Mouse (Mus musculus) embryonic facial prominence, embryonic 14.5 days (tissue): ENCODE results near the gene Iqgap2. TPM values are rescaled to one million over a fixed set of nuclear protein-coding genes. Genes with fewer than 3 reads are reported as not detected.

Source experiments
- ATAC-seq: fragments of 200-750 bp; cut with Nextera tagmentation; 2 replicates; pipeline ENCODE4 v1.8.0; 2017; ENCODE audit warnings: low read depth, moderate number of reproducible peaks, moderate TSS enrichment
- DNase-seq: peaks from one replicate; pipeline ENCODE4 v3.0.0-alpha.2; 2015; ENCODE audit warnings: low spot score
- H3K27ac ChIP-seq: fragments of 300-500 bp; sonication (generic); replicated peaks from 2 replicates; pipeline ENCODE4 v1.5.1; 2014; ENCODE audit warnings: low read depth, mild to moderate bottlenecking, low read length, moderate library complexity
- H3K27me3 ChIP-seq: fragments of 300-500 bp; sonication (generic); replicated peaks from 2 replicates; pipeline ENCODE4 v1.6.1; 2014; ENCODE audit warnings: low read length; ENCODE audit not compliant: control insufficient read depth, insufficient read depth
- H3K36me3 ChIP-seq: fragments of 300-500 bp; sonication (generic); 2 replicates; pipeline ENCODE4 v1.6.1; 2014; ENCODE audit warnings: low read length, mixed read lengths; ENCODE audit not compliant: control insufficient read depth, insufficient read depth
- H3K4me1 ChIP-seq: fragments of 300-500 bp; sonication (generic); 2 replicates; pipeline ENCODE4 v1.6.1; 2014; ENCODE audit warnings: antibody characterized with exemption, low read length; ENCODE audit not compliant: control insufficient read depth, insufficient read depth
- H3K4me2 ChIP-seq: fragments of 300-500 bp; sonication (generic); 2 replicates; pipeline ENCODE4 v1.6.1; 2014; ENCODE audit warnings: low read depth, mild to moderate bottlenecking, low read length, moderate library complexity, mixed read lengths
- H3K4me3 ChIP-seq: fragments of 300-500 bp; sonication (generic); 2 replicates; pipeline ENCODE4 v1.5.1; 2014; ENCODE audit warnings: low read depth, mild to moderate bottlenecking, low read length
- H3K9ac ChIP-seq: fragments of 300-500 bp; sonication (generic); 2 replicates; pipeline ENCODE4 v1.6.1; 2014; ENCODE audit warnings: low read depth, mild to moderate bottlenecking, low read length, moderate library complexity, mixed read lengths
- H3K9me3 ChIP-seq: fragments of 300-500 bp; sonication (generic); 2 replicates; pipeline ENCODE4 v1.6.1; 2016; ENCODE audit warnings: low read length; ENCODE audit not compliant: control insufficient read depth
- WGBS: fragments of 180-500 bp; shearing (Covaris S2); extraction: QIAGEN DNeasy Blood & Tissue Kit; methylation state at CpG from one replicate; pipeline ENCODE4 v1.1.7; 2014; 5-methylcytosine and 5-hydroxymethylcytosine counted together
- polyA plus RNA-seq: library from polyadenylated mRNA; unstranded; fragments of >200 nt; fragmentation: Nextera tagmentation; extraction: Ambion mirVana; gene quantifications from 2 replicates; pipeline ENCODE4 v1.2.1, GENCODE M21; 2014

Gene Iqgap2
- polyA plus RNA-seq, 1 experiment from 2014 or later: 13.7 TPM

GRCm38 (mm10) chr13:95696120-95696653, 195.5 kb downstream of the Iqgap2 start:
- no peaks in the 10 kb centered on the region for H3K4me1 ChIP-seq
- no peaks in the 10 kb centered on the region for H3K36me3 ChIP-seq

DNA sequence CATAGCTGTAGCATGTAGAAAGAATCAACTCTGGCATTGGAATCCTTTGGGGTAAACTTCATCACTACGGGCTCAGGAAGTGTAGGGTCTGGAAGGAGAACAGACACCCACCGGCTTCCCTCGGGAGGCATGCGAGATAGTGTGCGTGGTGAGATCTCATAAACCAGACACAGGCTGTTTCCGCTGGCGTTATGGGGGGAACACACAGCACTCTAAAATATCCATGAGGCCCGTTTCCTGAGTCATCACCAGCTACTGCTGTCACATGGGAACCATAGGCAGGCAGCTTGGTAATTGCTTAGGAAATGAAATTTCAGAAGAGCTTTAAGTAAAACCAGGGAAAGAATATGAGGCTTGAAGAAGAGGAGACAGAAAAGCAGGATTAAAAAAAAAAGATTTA, 199.5 kb downstream of the Iqgap2 start:
- no peaks in the 10 kb centered on the region for H3K36me3 ChIP-seq
- H3K27me3 ChIP-seq: no peaks in the 10 kb centered on the region
- H3K9ac ChIP-seq: no peak overlapping the region
- no peaks in the 10 kb centered on the region for H3K9me3 ChIP-seq
- H3K27ac ChIP-seq: no peak overlapping the region
- WGBS: 75% methylated on average over 8 of the region's 8 CpGs
- H3K4me3 ChIP-seq: no peak overlapping the region
- ATAC-seq: no peak
- DNase-seq: no peak
- no peak overlapping the region for H3K4me2 ChIP-seq
- H3K4me1 ChIP-seq: no peaks in the 10 kb centered on the region

More at GRCm38 (mm10) chr13:95696120-95696653, 195.5 kb downstream of the Iqgap2 start:
- ATAC-seq (no peak), DNase-seq (no peak)
- Histone ChIP-seq H3K4me3 (no peak overlapping the region), H3K9me3 (no peaks in the 10 kb centered on the region), H3K27ac (no peak overlapping the region), H3K27me3 (no peaks in the 10 kb centered on the region), H3K4me2 (no peak overlapping the region), H3K9ac (no peak overlapping the region)
- WGBS: 93% methylated on average over 9 of the region's 9 CpGs

GRCm38 (mm10) chr13:95688576-95688975, 203.1 kb downstream of the Iqgap2 start:
- no peaks in the 10 kb centered on the region for H3K4me1 ChIP-seq
- no peaks in the 10 kb centered on the region for H3K9me3 ChIP-seq
- no peaks in the 10 kb centered on the region for H3K27me3 ChIP-seq
- 0 out of 2 replicates have a peak, but pooled peaks cover 5% of the 10 kb centered on the region for H3K36me3 ChIP-seq
- ATAC-seq (no peak), DNase-seq (no peak)
- no peak overlapping the region for H3K9ac ChIP-seq
- H3K4me3 ChIP-seq: no peak overlapping the region
- no peak overlapping the region for H3K27ac ChIP-seq
- WGBS: 93% methylated on average over 1 of the region's 1 CpGs
- H3K4me2 ChIP-seq: no peak overlapping the region

GRCm38 (mm10) chr13:95685736-95686135, 206.0 kb downstream of the Iqgap2 start:
- no peaks in the 10 kb centered on the region for H3K4me1 ChIP-seq
- H3K9ac ChIP-seq: no peak overlapping the region
- WGBS: 59% methylated on average over 5 of the region's 5 CpGs

GRCm38 (mm10) chr13:95684656-95685244, 207.0 kb downstream of the Iqgap2 start:
- H3K36me3 ChIP-seq: peaks cover 9% of the 10 kb centered on the region; the same call in 1 of the 2 replicates
- DNase-seq: no peak
- H3K9ac ChIP-seq: no peak overlapping the region
- no peak overlapping the region for H3K27ac ChIP-seq
- H3K27me3 ChIP-seq: no peaks in the 10 kb centered on the region
- H3K4me3 ChIP-seq: no peak overlapping the region
- H3K9me3 ChIP-seq: no peaks in the 10 kb centered on the region
- no peak for ATAC-seq
- H3K4me1 ChIP-seq: no peaks in the 10 kb centered on the region
- WGBS: 86% methylated on average over 9 of the region's 9 CpGs
- H3K4me2 ChIP-seq: no peak overlapping the region

More at GRCm38 (mm10) chr13:95685736-95686135, 206.0 kb downstream of the Iqgap2 start:
- Histone ChIP-seq H3K27me3 (no peaks in the 10 kb centered on the region), H3K4me2 (no peak overlapping the region), H3K36me3 (peaks cover 9% of the 10 kb centered on the region; the same call in 1 of the 2 replicates), H3K27ac (no peak overlapping the region), H3K9me3 (no peaks in the 10 kb centered on the region), H3K4me3 (no peak overlapping the region)
- no peak for DNase-seq
- no peak for ATAC-seq

GRCm38 (mm10) chr13:95679491-95679941, 212.2 kb downstream of the Iqgap2 start:
- Histone ChIP-seq H3K9me3 (no peaks in the 10 kb centered on the region), H3K4me2 (no peak overlapping the region), H3K36me3 (peaks cover 9% of the 10 kb centered on the region; the same call in 1 of the 2 replicates), H3K9ac (no peak overlapping the region), H3K27ac (no peak overlapping the region), H3K4me1 (no peaks in the 10 kb centered on the region), H3K27me3 (no peaks in the 10 kb centered on the region), H3K4me3 (no peak overlapping the region)
- DNase-seq: no peak
- 80% methylated on average over 4 of the region's 4 CpGs for WGBS
- ATAC-seq: no peak

DNA sequence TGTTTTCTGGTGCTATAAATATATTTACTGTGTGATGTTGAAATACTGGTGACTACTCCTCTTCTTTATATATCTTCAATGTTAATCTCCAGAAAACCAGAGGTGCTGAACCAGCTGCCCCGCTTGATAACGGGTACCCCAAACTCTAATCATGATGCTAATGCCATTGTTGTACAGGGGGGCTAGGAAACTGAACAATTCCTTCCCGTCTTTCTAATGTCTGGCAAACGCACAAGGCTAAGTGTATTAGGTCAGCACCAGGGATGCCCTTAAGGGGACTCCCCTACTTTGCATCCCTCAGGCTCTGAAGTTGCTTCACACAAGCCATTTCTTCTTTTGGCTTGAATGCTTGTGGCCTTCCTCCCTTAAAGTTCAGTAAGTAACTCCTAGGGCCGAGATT, 212.6 kb downstream of the Iqgap2 start:
- 87% methylated on average over 5 of the region's 5 CpGs for WGBS
- Histone ChIP-seq H3K36me3 (peaks cover 7% of the 10 kb centered on the region; the same call in 1 of the 2 replicates), H3K4me2 (no peak overlapping the region), H3K4me1 (no peaks in the 10 kb centered on the region), H3K4me3 (no peak overlapping the region), H3K9me3 (no peaks in the 10 kb centered on the region), H3K27me3 (no peaks in the 10 kb centered on the region), H3K27ac (no peak overlapping the region), H3K9ac (no peak overlapping the region)
- no peak for ATAC-seq
- DNase-seq: no peak

DNA sequence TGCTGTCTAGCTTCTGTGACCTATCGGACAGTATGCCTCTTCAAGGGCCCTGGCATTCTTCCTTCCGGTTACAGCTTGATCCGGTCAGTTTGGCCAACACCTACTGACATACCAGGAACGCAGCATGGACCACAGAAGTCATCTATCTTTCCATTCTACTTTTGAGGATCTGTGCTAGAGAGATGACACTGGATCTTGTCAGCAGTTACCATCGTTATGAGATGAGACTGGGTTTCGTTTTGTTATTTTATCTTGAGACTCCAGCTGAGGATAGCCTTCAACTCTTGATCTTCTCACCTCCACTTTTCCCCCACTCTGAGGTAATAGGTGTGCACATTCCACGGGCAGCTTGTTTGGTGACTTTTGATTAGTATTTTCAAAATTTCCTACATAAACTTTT, 219.3 kb downstream of the Iqgap2 start:
- no peak for ATAC-seq
- no peak overlapping the region for H3K4me2 ChIP-seq
- 91% methylated on average over 7 of the region's 7 CpGs for WGBS

More for the DNA sequence above, 219.3 kb downstream of the Iqgap2 start:
- Histone ChIP-seq H3K4me3 (no peak overlapping the region), H3K9me3 (no peaks in the 10 kb centered on the region), H3K36me3 (peaks cover 19% of the 10 kb centered on the region), H3K9ac (no peak overlapping the region), H3K27ac (no peak overlapping the region), H3K4me1 (no peaks in the 10 kb centered on the region), H3K27me3 (no peaks in the 10 kb centered on the region)
- DNase-seq: no peak
